Mouse (Mus musculus): ENCODE measurements around the gene Gtdc1. TPM values are rescaled to one million over a fixed set of nuclear protein-coding genes. Genes with fewer than 3 reads are reported as not detected.

Gtdc1 gene
- polyA plus RNA-seq, 1 experiment from 2014 or later, result 15.6 TPM

DNA sequence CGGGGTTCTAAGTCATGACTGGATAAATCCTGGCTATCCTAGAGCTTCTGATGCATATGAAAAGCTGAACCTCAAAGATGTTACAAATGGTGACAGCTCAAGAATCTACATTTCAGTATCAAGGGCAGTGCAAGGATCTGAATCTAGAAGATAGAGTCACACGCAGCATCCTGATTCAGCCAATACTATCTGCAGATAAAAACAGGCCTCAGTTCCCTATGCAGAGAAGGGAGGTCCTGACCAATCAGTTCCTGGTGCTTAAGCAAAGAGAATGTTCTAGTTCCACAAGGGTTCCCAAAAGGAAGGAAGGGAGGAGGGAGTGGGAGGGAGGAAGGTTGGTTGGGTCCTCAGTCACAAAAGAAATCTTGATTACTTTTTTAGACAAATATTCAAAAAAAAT lies 5.0 kb downstream of the Gtdc1 start:
- no peaks in the 10 kb centered on the region for H3K36me3 ChIP-seq
- no peak overlapping the region for H3K4me2 ChIP-seq
- 94% methylated on average over 2 of the region's 2 CpGs for WGBS
- no peaks in the 10 kb centered on the region for H3K9me3 ChIP-seq
- peaks cover 10% of the 10 kb centered on the region for H3K4me1 ChIP-seq (replicated peaks)
- H3K27me3 ChIP-seq, result no peaks in the 10 kb centered on the region
- no peak overlapping the region for H3K4me3 ChIP-seq
- no peak overlapping the region for H3K9ac ChIP-seq
- no peak overlapping the region for H3K27ac ChIP-seq (replicated peaks)
- no peak for ATAC-seq (ENCODE audit: low read depth)

DNA sequence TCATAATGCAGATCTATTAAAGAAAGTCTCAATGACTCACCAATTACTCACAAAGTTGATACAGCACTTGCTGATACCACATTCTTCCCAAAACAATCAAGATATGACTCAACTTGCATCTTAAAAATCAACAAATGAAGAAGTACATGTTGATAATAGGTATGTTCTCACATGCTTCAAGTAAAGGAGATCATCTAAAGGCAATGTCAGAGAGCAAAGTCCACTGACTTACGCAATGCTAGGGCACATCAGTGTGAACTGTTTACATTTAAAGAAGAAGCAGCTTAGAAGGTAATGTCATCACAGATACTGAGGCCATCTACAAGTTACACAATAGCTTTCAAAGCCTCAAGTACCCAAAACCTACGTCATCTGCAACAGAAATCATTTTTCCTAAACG lies 7.0 kb downstream of the Gtdc1 start:
- WGBS, result 81% methylated on average over 3 of the region's 3 CpGs
- ATAC-seq (ENCODE audit: low read depth), result no peak
- Histone ChIP-seq H3K4me2 (no peak overlapping the region), H3K4me1 (replicated peaks) (peaks cover under 1% of the 10 kb centered on the region), H3K27me3 (no peaks in the 10 kb centered on the region), H3K9me3 (no peaks in the 10 kb centered on the region), H3K4me3 (no peak overlapping the region), H3K36me3 (no peaks in the 10 kb centered on the region), H3K9ac (no peak overlapping the region), H3K27ac (replicated peaks) (no peak overlapping the region)

DNA sequence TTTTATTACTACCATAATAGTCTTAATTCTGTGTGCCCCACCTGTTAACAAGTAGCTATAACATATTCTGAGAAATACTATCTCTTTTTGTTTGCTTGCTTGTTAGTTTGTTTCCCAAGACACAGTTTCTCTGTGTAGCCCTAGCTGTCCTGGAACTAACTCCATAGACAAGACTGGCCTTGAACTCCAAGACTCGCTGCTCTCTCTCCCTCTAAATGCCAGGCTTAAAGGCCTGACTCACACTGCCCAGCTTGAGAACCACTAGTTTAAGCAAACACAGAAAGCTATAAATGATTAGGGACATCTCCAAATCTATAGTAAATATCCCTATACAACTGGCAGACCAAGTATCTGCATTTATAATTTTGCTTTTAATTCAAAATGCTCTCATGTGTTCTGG lies 8.1 kb downstream of the Gtdc1 start:
- H3K4me1 ChIP-seq (replicated peaks), result no peaks in the 10 kb centered on the region
- H3K27me3 ChIP-seq, result no peaks in the 10 kb centered on the region
- H3K36me3 ChIP-seq, result no peaks in the 10 kb centered on the region
- 83% methylated on average over 1 of the region's 1 CpGs for WGBS
- H3K9ac ChIP-seq, result no peak overlapping the region
- H3K9me3 ChIP-seq, result no peaks in the 10 kb centered on the region
- ATAC-seq (ENCODE audit: low read depth), result no peak
- H3K27ac ChIP-seq (replicated peaks), result no peak overlapping the region
- no peak overlapping the region for H3K4me2 ChIP-seq
- no peak overlapping the region for H3K4me3 ChIP-seq

DNA sequence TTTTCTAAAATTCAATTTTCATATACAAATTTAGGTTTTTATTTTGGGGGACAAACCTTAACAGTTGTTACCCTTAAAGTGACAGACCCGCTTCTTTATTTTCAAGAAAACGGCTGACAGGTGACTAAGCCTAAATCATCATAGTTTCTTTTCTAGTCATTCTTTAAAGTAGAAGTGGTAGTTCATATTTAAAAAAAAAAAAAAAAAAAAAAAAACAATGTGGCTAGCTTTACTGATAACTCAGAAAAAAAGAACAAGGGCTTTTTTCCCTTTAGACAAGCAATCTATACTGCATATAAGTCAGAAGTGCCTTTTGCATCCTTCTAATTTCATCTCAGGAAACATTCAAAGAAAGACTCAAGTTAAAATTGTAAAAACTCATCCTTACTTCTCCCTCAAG lies 8.7 kb downstream of the Gtdc1 start:
- Histone ChIP-seq H3K27ac (replicated peaks) (no peak overlapping the region), H3K9ac (no peak overlapping the region), H3K27me3 (no peaks in the 10 kb centered on the region), H3K4me1 (replicated peaks) (no peaks in the 10 kb centered on the region), H3K36me3 (no peaks in the 10 kb centered on the region), H3K4me2 (no peak overlapping the region), H3K4me3 (no peak overlapping the region), H3K9me3 (no peaks in the 10 kb centered on the region)
- ATAC-seq (ENCODE audit: low read depth), result no peak
- 95% methylated on average over 2 of the region's 2 CpGs for WGBS

DNA sequence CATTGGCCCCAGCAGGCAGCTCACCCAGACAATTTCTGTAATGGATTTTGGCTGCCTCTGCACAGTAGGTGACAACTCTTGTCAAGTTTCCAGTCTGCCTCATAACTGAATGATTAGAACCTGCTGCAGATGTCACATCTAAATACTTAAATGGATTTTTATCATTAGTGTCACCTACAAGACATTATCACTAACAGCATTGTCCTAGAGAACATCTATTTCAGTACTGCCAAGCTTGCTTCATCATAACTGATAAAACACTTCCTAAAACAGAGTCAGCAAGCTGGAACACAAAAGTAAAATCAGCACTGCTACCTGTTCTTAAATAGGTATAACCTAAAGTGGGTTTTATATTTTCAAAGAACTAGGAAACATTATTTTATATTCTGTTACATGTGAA lies 11.2 kb downstream of the Gtdc1 start:
- Histone ChIP-seq H3K9me3 (no peaks in the 10 kb centered on the region), H3K4me1 (replicated peaks) (no peaks in the 10 kb centered on the region), H3K4me3 (no peak overlapping the region), H3K36me3 (no peaks in the 10 kb centered on the region), H3K4me2 (no peak overlapping the region), H3K27me3 (no peaks in the 10 kb centered on the region), H3K9ac (no peak overlapping the region), H3K27ac (replicated peaks) (no peak overlapping the region)
- no peak for ATAC-seq (ENCODE audit: low read depth)

DNA sequence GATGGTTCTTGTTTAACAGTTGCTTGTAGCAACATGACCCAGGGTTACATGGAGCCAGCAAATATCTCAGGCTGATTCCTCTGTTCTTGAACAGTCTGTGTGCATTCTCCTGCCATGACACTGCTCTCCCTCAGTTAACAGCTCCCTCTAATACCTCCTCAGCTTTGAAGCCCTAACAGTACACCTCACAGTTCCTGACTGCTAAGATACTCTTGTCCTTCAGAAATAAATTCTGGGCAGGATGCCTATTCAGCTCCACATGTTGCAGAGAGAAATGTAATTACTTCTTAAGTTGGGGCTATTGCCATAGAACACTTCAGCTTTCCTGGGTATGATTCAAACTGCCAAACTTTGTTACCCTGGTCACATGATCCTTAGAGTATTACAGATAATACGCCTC lies 29.7 kb downstream of the Gtdc1 start:
- Histone ChIP-seq H3K9me3 (no peaks in the 10 kb centered on the region), H3K36me3 (no peaks in the 10 kb centered on the region), H3K4me1 (replicated peaks) (no peaks in the 10 kb centered on the region), H3K4me2 (no peak overlapping the region), H3K4me3 (no peak overlapping the region), H3K27me3 (no peaks in the 10 kb centered on the region), H3K9ac (no peak overlapping the region), H3K27ac (replicated peaks) (no peak overlapping the region)
- 94% methylated on average over 1 of the region's 1 CpGs for WGBS
- ATAC-seq (ENCODE audit: low read depth), result no peak

DNA sequence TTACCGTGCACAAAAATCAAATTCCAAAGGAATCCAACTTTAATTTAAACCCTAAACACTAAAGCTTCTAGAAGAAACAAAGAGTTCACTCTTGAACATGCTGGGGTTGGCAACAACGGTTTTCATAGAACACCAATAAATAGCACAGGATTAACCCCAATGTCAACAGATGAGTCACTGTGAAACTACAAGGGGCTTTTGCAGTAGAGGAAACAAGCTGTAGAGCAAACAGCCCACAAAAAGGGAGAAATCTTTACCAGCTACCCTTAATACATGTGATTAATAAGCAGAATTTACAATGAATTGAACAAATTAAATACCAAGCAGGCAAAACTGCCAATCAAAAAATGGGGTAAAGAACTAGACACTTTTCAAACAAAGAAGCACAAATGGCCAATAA lies 53.7 kb downstream of the Gtdc1 start:
- WGBS, result 78% methylated on average over 2 of the region's 2 CpGs
- no peak for ATAC-seq (ENCODE audit: low read depth)

DNA sequence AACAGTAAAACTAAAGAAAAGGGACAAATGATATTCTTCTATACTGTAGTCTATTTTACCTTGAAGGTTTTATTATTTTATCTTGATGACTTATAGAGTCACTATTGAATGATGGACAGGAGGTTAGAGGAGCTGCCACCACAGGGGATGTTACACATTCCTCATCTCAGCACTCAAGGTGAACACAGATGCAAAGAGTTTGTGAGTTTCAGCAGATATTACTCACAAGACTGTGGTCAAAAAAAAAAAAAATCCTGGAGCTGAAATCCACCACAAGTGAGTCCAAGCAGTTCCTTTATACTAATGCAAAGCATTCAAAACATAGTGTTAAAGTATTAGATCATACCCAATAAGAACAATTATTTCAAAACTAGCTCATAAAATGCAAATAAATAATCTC lies 62.7 kb downstream of the Gtdc1 start:
- no peaks in the 10 kb centered on the region for H3K9me3 ChIP-seq
- H3K4me3 ChIP-seq, result no peak overlapping the region
- no peak overlapping the region for H3K4me2 ChIP-seq
- H3K27ac ChIP-seq (replicated peaks), result no peak overlapping the region
- ATAC-seq (ENCODE audit: low read depth), result no peak
- no peaks in the 10 kb centered on the region for H3K27me3 ChIP-seq
- H3K4me1 ChIP-seq (replicated peaks), result no peaks in the 10 kb centered on the region
- no peaks in the 10 kb centered on the region for H3K36me3 ChIP-seq
- no peak overlapping the region for H3K9ac ChIP-seq

More for the DNA sequence above, 53.7 kb downstream of the Gtdc1 start:
- H3K27ac ChIP-seq (replicated peaks), result no peak overlapping the region
- H3K9ac ChIP-seq, result no peak overlapping the region
- no peaks in the 10 kb centered on the region for H3K27me3 ChIP-seq
- H3K4me3 ChIP-seq, result no peak overlapping the region
- H3K4me1 ChIP-seq (replicated peaks), result no peaks in the 10 kb centered on the region
- H3K36me3 ChIP-seq, result no peaks in the 10 kb centered on the region
- no peak overlapping the region for H3K4me2 ChIP-seq
- no peaks in the 10 kb centered on the region for H3K9me3 ChIP-seq

DNA sequence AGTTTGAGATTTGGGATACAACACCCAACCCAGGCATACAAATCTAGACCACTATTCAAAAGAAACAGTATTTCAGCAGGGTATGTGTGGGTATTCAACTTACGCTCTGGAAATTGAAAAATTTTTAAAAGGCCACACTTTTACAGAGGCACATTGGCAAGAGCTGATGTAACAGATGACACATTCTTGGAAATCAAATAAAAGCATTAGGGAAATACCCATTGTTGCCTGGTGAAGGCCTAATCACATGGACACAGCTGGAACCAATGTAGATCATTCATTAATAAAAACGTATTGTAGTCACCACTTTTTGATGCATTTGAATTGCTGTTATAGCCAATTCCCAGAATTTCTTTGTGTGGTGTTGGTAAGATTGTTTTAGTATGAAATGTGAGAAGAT lies 73.0 kb downstream of the Gtdc1 start:
- 73% methylated on average over 2 of the region's 2 CpGs for WGBS
- no peak overlapping the region for H3K4me2 ChIP-seq
- H3K9ac ChIP-seq, result no peak overlapping the region
- H3K27ac ChIP-seq (replicated peaks), result no peak overlapping the region
- ATAC-seq (ENCODE audit: low read depth), result no peak
- peaks cover 8% of the 10 kb centered on the region for H3K36me3 ChIP-seq
- no peaks in the 10 kb centered on the region for H3K27me3 ChIP-seq
- H3K4me3 ChIP-seq, result no peak overlapping the region
- H3K4me1 ChIP-seq (replicated peaks), result no peaks in the 10 kb centered on the region
- H3K9me3 ChIP-seq, result peaks cover 12% of the 10 kb centered on the region; the same call in 1 of the 2 replicates

DNA sequence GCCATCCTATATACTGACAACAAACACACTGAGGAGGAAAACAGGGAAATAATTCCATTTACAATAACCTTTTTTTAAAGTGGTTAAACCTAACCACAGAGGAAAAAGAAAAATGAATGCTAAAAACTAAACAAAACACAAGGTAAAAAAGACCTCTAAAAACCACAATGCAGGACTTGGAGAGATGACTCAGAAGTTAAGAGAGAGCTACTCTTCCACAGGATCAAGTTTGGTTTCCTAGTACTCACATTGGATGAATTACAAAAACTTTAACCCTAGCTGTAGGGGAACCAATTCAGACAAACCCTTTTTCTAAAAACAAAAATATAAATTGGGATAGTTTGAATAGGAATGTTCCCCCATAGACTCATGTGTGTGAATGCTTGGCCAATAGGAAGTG lies 77.8 kb downstream of the Gtdc1 start:
- Histone ChIP-seq H3K9ac (no peak overlapping the region), H3K27me3 (no peaks in the 10 kb centered on the region), H3K9me3 (peaks cover 12% of the 10 kb centered on the region; the same call in 1 of the 2 replicates), H3K4me2 (no peak overlapping the region), H3K4me3 (no peak overlapping the region), H3K4me1 (replicated peaks) (no peaks in the 10 kb centered on the region), H3K27ac (replicated peaks) (no peak overlapping the region), H3K36me3 (peaks cover 8% of the 10 kb centered on the region)
- no peak for ATAC-seq (ENCODE audit: low read depth)

DNA sequence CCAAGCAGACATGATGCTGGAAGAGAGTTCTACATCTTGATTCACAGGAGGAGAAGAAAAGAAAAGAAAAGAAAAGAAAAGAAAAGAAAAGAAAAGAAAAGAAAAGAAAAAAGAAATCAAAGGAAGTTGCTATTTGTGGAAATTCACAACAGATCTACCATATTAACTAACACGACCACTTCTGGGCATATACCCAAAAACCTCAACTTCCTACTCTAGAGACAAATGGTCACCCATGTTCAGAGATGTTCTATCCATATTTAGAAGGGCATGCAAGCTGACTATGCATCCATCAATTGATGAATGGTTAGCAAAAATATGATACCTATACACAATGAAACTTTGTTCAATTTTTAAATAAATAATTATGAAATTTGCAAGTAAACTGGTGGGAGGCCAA lies 79.3 kb downstream of the Gtdc1 start:
- Histone ChIP-seq H3K9ac (no peak overlapping the region), H3K4me3 (no peak overlapping the region), H3K4me1 (replicated peaks) (no peaks in the 10 kb centered on the region), H3K27ac (replicated peaks) (no peak overlapping the region), H3K9me3 (peaks cover 12% of the 10 kb centered on the region; the same call in 1 of the 2 replicates), H3K4me2 (no peak overlapping the region), H3K36me3 (peaks cover 8% of the 10 kb centered on the region), H3K27me3 (no peaks in the 10 kb centered on the region)
- WGBS, result 79% methylated on average over 1 of the region's 1 CpGs
- no peak for ATAC-seq (ENCODE audit: low read depth)

DNA sequence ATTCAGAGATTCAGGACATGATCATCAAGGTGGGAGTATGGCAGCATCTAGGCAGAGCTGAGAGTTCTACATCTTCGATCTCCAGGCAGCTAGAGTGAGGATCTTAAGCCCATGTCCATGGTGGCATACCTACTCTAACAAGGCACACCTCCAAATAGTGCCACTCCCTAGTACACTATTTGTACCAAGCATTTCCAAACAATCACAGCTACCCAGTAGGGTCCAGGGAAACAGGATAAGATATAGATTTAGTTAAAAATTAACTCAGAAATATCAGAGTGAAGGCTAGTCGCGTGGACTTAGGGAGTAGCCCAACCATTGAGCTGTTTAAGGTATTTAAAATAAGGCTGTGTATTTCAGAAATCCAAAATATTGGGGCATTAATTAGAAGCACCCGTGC lies 82.0 kb downstream of the Gtdc1 start:
- no peak overlapping the region for H3K27ac ChIP-seq (replicated peaks)
- no peaks in the 10 kb centered on the region for H3K27me3 ChIP-seq
- no peak overlapping the region for H3K4me3 ChIP-seq
- WGBS, result 94% methylated on average over 4 of the region's 4 CpGs
- ATAC-seq (ENCODE audit: low read depth), result no peak
- H3K9me3 ChIP-seq, result no peaks in the 10 kb centered on the region
- no peaks in the 10 kb centered on the region for H3K4me1 ChIP-seq (replicated peaks)
- no peak overlapping the region for H3K4me2 ChIP-seq
- no peak overlapping the region for H3K9ac ChIP-seq
- no peaks in the 10 kb centered on the region for H3K36me3 ChIP-seq

DNA sequence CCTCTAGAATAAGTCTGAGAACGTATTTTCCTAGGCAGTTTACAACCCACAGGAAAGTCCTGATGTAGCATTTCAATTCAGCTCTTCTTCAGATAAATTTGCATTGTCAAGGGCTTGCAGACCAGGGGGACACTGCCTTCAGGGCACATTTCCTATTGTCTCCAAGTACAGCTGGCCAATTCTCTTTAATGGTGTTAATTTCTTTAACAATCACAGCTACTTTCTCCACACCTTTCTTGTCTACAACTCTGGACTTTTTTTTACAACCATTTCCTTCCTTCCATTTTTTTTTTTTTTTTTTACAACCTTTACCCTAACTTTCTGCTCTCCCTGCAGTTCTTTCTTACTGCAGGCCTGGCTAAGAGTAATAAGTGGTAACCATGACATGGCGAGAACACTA lies 97.7 kb downstream of the Gtdc1 start:
- Histone ChIP-seq H3K4me2 (no peak overlapping the region), H3K9me3 (no peaks in the 10 kb centered on the region), H3K27ac (replicated peaks) (no peak overlapping the region), H3K36me3 (no peaks in the 10 kb centered on the region), H3K27me3 (no peaks in the 10 kb centered on the region), H3K4me3 (no peak overlapping the region), H3K9ac (no peak overlapping the region), H3K4me1 (replicated peaks) (no peaks in the 10 kb centered on the region)
- ATAC-seq (ENCODE audit: low read depth), result no peak
- WGBS, result 60% methylated on average over 2 of the region's 2 CpGs

DNA sequence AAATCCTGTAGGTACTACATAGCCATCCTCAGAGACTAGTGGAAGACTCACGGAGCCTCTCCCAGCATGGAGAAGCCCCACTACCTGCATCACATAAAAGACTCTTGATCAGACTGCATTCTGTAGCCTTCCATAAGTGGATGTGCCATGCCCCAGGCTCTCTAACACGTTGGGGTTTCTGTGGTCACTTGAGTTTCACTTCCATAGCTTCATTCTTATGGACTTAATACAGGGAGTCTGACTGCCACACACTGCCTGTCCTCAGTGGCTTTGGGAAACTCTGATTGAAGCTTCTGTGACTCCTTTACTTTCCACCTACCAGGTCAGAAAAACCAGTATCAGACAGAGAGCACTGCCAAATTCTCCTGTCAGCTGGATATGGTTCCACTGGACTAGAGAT lies 98.1 kb downstream of the Gtdc1 start:
- Histone ChIP-seq H3K4me1 (replicated peaks) (no peaks in the 10 kb centered on the region), H3K27me3 (no peaks in the 10 kb centered on the region), H3K27ac (replicated peaks) (no peak overlapping the region), H3K9me3 (no peaks in the 10 kb centered on the region), H3K4me2 (no peak overlapping the region), H3K36me3 (no peaks in the 10 kb centered on the region), H3K9ac (no peak overlapping the region), H3K4me3 (no peak overlapping the region)
- ATAC-seq (ENCODE audit: low read depth), result no peak
- 81% methylated on average over 2 of the region's 2 CpGs for WGBS

All from neural tube, embryonic 13.5 days (tissue).